Mouse (Mus musculus): ENCODE measurements around the gene Btbd6. TPM values are rescaled to one million over a fixed set of nuclear protein-coding genes. Genes with fewer than 3 reads are reported as not detected.

The Btbd6 gene
- polyA plus RNA-seq, 1 experiment from 2014 or later = 23.6 TPM

GRCm38 (mm10) chr12:112961872-112962271 lies 14.4 kb upstream of the Btbd6 start:
- H3K4me3 ChIP-seq = no peak overlapping the region
- DNase-seq (ENCODE audit: low spot score) = no peak
- H3K36me3 ChIP-seq = peaks cover 77% of the 10 kb centered on the region
- H3K9me3 ChIP-seq = no peaks in the 10 kb centered on the region
- H3K27me3 ChIP-seq (ENCODE audit: insufficient read depth, poor library complexity, severe bottlenecking) = no peaks in the 10 kb centered on the region
- 77% methylated on average over 5 of the region's 5 CpGs for WGBS
- H3K4me1 ChIP-seq = peaks cover 19% of the 10 kb centered on the region
- H3K27ac ChIP-seq = no peak overlapping the region

DNA sequence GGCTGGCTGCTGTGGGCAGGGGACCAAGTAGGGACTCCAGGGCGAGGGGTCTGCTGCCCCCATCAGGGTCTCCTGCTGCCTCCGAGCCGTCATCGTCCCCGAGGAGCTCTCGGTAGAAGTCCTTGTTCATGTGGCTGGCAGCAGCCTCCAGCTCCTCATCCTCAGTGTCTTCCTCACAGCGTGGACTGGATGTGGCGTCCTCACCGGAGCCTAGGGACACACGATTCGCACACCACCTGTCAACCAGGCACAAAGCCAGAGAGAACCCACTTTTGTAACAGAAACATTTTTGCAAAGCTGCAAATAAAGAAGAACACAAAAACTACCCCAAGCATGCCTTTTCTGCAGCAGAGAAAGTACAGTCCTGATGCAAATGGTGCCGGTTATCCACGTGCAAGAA lies 10.5 kb upstream of the Btbd6 start:
- no peak overlapping the region for H3K27ac ChIP-seq
- H3K4me3 ChIP-seq = no peak overlapping the region
- no peaks in the 10 kb centered on the region for H3K4me1 ChIP-seq
- no peak for DNase-seq (ENCODE audit: low spot score)
- H3K36me3 ChIP-seq = peaks cover 99% of the 10 kb centered on the region
- H3K9me3 ChIP-seq = no peaks in the 10 kb centered on the region
- WGBS = 91% methylated on average over 13 of the region's 13 CpGs
- H3K27me3 ChIP-seq (ENCODE audit: insufficient read depth, poor library complexity, severe bottlenecking) = no peaks in the 10 kb centered on the region

GRCm38 (mm10) chr12:112968943-112969342 lies 7.3 kb upstream of the Btbd6 start:
- 71% methylated on average over 8 of the region's 8 CpGs for WGBS
- Histone ChIP-seq H3K36me3 (peaks cover 98% of the 10 kb centered on the region), H3K9me3 (no peaks in the 10 kb centered on the region), H3K27ac (no peak overlapping the region), H3K4me3 (no peak overlapping the region), H3K4me1 (no peaks in the 10 kb centered on the region), H3K27me3 (ENCODE audit: insufficient read depth, poor library complexity, severe bottlenecking) (no peaks in the 10 kb centered on the region)
- DNase-seq (ENCODE audit: low spot score) = no peak

DNA sequence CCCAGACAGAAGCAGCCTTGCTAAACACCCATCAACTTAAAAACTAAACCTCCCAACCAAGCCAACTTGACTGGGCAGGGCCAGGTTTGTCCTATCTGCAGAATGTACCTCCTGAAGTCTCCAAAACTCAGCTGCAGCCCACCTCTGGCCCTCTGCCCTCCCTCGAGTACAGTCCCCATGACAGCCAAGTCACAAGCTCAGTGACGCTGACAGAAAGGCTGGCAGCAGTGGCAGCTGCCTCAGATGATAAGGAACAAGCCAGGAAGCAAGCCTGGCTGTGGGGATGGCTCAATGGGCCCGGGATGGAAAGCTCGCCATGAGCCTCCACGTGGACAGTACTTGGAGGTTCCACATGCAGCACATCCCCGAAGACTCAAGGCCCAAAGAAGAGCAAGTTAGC lies 6.7 kb upstream of the Btbd6 start:
- H3K9me3 ChIP-seq = no peaks in the 10 kb centered on the region
- WGBS = 71% methylated on average over 6 of the region's 6 CpGs
- no peak overlapping the region for H3K4me3 ChIP-seq
- no peaks in the 10 kb centered on the region for H3K27me3 ChIP-seq (ENCODE audit: insufficient read depth, poor library complexity, severe bottlenecking)
- H3K4me1 ChIP-seq = no peaks in the 10 kb centered on the region
- H3K36me3 ChIP-seq = peaks cover 98% of the 10 kb centered on the region
- H3K27ac ChIP-seq = no peak overlapping the region
- no peak for DNase-seq (ENCODE audit: low spot score)

DNA sequence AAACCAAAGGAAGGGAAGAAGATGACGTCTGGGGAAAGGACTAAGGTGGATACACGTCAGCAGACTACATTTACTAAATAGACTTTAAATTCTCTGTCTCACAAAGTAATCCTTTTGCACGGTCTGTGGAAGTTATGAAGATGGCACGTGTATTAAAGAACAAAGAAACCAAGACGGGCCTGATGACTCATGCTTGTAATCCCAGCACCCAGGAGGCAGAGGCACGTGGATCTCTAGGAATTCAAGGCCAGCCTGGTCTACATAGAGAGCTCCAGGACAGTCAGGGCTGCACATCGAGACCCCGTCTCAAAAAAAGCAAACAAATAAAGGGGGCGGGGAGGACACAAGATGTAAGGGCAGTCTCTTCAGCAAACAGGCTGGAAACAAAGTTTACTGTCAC lies 1.5 kb upstream of the Btbd6 start:
- no peaks in the 10 kb centered on the region for H3K27me3 ChIP-seq (ENCODE audit: insufficient read depth, poor library complexity, severe bottlenecking)
- 91% methylated on average over 9 of the region's 9 CpGs for WGBS
- no peak overlapping the region for H3K27ac ChIP-seq
- peaks cover 26% of the 10 kb centered on the region for H3K4me1 ChIP-seq
- H3K36me3 ChIP-seq = peaks cover 75% of the 10 kb centered on the region
- H3K9me3 ChIP-seq = no peaks in the 10 kb centered on the region
- H3K4me3 ChIP-seq = no peak overlapping the region
- DNase-seq (ENCODE audit: low spot score) = no peak

- 44% methylated on average over 12 of the region's 12 CpGs for WGBS
- peak overlapping the region; percentile 94 for H3K27ac ChIP-seq
- H3K9me3 ChIP-seq = no peaks in the 10 kb centered on the region
- H3K4me3 ChIP-seq = peak overlapping the region; percentile 79
- peaks cover 26% of the 10 kb centered on the region for H3K4me1 ChIP-seq
- H3K36me3 ChIP-seq = peaks cover 76% of the 10 kb centered on the region
- DNase-seq (ENCODE audit: low spot score) = no peak
- H3K27me3 ChIP-seq (ENCODE audit: insufficient read depth, poor library complexity, severe bottlenecking) = no peaks in the 10 kb centered on the region
Observed at GRCm38 (mm10) chr12:112977156-112977555, 874 bp downstream of the Btbd6 start.

DNA sequence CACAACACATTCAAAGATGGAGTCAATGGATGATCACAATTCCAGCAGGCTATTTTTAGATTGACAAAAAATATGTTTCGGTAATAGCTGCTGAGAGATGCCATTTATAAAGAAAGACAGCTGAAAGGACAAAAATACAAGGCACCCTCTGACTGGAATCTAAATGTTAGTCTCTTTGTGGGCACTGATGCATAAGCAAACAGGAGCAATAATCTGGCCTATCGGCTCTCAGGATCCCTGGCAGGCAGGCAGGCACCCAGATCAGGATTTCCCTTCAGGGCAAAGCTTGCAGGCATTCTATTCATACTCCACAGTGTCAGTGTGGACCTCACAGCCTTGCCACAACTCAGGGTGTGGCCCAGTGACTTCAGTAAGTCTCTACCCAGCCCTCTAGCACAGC lies 5.7 kb downstream of the Btbd6 start:
- Histone ChIP-seq H3K36me3 (peaks cover 91% of the 10 kb centered on the region), H3K4me1 (peaks cover 14% of the 10 kb centered on the region), H3K9me3 (no peaks in the 10 kb centered on the region), H3K4me3 (no peak overlapping the region), H3K27ac (no peak overlapping the region), H3K27me3 (ENCODE audit: insufficient read depth, poor library complexity, severe bottlenecking) (no peaks in the 10 kb centered on the region)
- no peak for DNase-seq (ENCODE audit: low spot score)
- 84% methylated on average over 2 of the region's 2 CpGs for WGBS

GRCm38 (mm10) chr12:112985346-112985745 lies 9.1 kb downstream of the Btbd6 start:
- Histone ChIP-seq H3K27me3 (ENCODE audit: insufficient read depth, poor library complexity, severe bottlenecking) (no peaks in the 10 kb centered on the region), H3K27ac (no peak overlapping the region), H3K36me3 (peaks cover 69% of the 10 kb centered on the region), H3K4me1 (peaks cover 4% of the 10 kb centered on the region; the same call in 1 of the 2 replicates), H3K4me3 (no peak overlapping the region), H3K9me3 (no peaks in the 10 kb centered on the region)
- WGBS = 89% methylated on average over 6 of the region's 6 CpGs
- DNase-seq (ENCODE audit: low spot score) = no peak

- Histone ChIP-seq H3K27me3 (ENCODE audit: insufficient read depth, poor library complexity, severe bottlenecking) (no peaks in the 10 kb centered on the region), H3K27ac (no peak overlapping the region), H3K4me1 (peaks cover 4% of the 10 kb centered on the region; the same call in 1 of the 2 replicates), H3K4me3 (no peak overlapping the region), H3K36me3 (peaks cover 63% of the 10 kb centered on the region), H3K9me3 (no peaks in the 10 kb centered on the region)
- no peak for DNase-seq (ENCODE audit: low spot score)
- WGBS = 68% methylated on average over 6 of the region's 6 CpGs
Observed at GRCm38 (mm10) chr12:112987877-112988276, 11.6 kb downstream of the Btbd6 start.

DNA sequence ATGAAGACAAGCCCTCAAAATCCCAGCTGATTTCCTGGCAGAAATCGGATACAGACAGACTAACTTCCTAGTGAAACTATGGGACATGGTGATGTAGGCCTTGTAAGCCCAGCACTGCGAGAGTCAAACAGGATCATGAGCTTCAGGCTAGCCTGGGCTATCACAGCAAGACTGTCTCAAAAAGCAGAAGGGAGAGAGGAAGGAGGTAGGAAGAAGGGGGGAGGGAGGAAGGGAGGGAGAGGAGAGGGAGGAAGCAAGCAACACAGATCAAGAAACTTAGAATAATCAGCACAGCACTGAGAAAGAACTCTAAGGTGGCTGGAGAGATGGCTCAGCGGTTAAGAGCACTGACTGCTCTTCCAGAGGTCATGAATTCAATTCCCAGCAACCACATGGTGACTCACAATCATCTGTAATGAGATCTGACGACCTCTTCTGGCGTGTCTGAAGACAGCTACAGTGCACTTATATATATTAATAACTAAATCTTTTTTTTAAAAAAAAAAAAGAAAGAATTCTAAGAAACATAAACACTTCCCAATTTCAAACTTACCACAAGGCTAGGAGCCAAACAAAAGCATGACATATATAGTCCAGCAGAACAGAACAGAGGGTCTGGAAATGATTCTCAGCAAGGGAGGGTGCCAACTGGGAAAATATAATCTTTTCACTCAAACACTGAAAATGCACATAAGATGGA lies 14.6 kb downstream of the Btbd6 start:
- H3K27ac ChIP-seq = no peak overlapping the region
- peaks cover 50% of the 10 kb centered on the region for H3K36me3 ChIP-seq
- DNase-seq (ENCODE audit: low spot score) = no peak
- H3K4me3 ChIP-seq = no peak overlapping the region
- WGBS = 89% methylated on average over 5 of the region's 5 CpGs
- no peaks in the 10 kb centered on the region for H3K9me3 ChIP-seq
- no peaks in the 10 kb centered on the region for H3K27me3 ChIP-seq (ENCODE audit: insufficient read depth, poor library complexity, severe bottlenecking)
- H3K4me1 ChIP-seq = peaks cover 8% of the 10 kb centered on the region; the same call in 1 of the 2 replicates

DNA sequence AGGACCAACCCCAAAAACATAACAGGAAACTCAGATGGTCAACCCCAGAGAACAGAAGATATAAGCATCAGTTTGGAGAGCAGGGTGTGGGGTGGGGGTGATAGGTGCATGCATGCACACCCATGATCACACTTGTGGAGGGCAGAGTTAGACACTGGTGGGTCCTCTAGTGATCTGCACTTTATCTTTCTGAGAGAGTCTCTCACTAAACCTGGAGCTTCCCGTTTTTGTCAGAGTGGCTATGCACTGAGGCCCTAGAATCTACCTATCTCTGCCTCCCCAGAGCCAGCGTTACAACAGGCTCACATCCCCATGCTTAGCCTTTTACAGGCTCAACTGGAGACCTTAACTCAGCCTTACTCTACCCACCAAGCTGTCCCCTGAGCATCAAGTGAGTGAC lies 15.2 kb downstream of the Btbd6 start:
- Histone ChIP-seq H3K36me3 (peaks cover 45% of the 10 kb centered on the region), H3K4me1 (peaks cover 8% of the 10 kb centered on the region; the same call in 1 of the 2 replicates), H3K27me3 (ENCODE audit: insufficient read depth, poor library complexity, severe bottlenecking) (no peaks in the 10 kb centered on the region), H3K4me3 (no peak overlapping the region), H3K9me3 (no peaks in the 10 kb centered on the region), H3K27ac (no peak overlapping the region)
- WGBS = 76% methylated on average over 2 of the region's 2 CpGs
- no peak for DNase-seq (ENCODE audit: low spot score)

DNA sequence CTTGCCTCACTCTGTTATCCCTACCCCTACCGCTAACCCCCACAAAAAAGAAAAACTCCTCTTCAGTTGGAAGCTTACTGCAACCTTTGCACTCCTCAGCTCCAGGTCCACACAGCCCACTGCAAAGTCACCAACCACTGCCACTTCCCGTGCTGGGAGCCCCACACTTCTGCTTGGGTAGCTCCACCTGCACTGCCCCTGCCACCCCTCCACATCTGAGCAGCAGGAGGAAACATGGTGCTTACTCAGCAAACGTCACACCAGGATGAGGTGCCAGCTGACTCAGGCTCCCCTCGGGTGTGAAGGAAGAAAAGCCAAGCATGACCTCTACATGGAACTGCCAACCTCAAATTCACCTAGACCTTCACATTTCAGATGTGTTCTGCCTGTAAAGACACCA lies 17.9 kb downstream of the Btbd6 start:
- no peak for DNase-seq (ENCODE audit: low spot score)
- H3K4me3 ChIP-seq = no peak overlapping the region
- H3K27ac ChIP-seq = no peak overlapping the region
- no peaks in the 10 kb centered on the region for H3K27me3 ChIP-seq (ENCODE audit: insufficient read depth, poor library complexity, severe bottlenecking)
- H3K36me3 ChIP-seq = peaks cover 37% of the 10 kb centered on the region
- H3K4me1 ChIP-seq = peaks cover 15% of the 10 kb centered on the region
- no peaks in the 10 kb centered on the region for H3K9me3 ChIP-seq
- 68% methylated on average over 4 of the region's 4 CpGs for WGBS

- no peak for DNase-seq (ENCODE audit: low spot score)
- H3K27me3 ChIP-seq (ENCODE audit: insufficient read depth, poor library complexity, severe bottlenecking) = no peaks in the 10 kb centered on the region
- H3K27ac ChIP-seq = peak overlapping the region; percentile 94
- H3K4me1 ChIP-seq = peaks cover 28% of the 10 kb centered on the region
- H3K36me3 ChIP-seq = peaks cover 17% of the 10 kb centered on the region
- no peaks in the 10 kb centered on the region for H3K9me3 ChIP-seq
- WGBS = 1% methylated on average over 56 of the region's 56 CpGs
- H3K4me3 ChIP-seq = peak overlapping the region; percentile 88
Observed at GRCm38 (mm10) chr12:112999569-113000293, 23.4 kb downstream of the Btbd6 start.
